Mouse (Mus musculus): ENCODE results near the gene Ptprt. TPM values are rescaled to one million over a fixed set of nuclear protein-coding genes. Genes with fewer than 3 reads are reported as not detected.

Ptprt gene
- polyA plus RNA-seq, 1 experiment from 2014 or later, result 0.26 TPM

- no peak overlapping the region for H3K4me3 ChIP-seq (replicated peaks; ENCODE audit: low read length)
- H3K36me3 ChIP-seq (ENCODE audit: control insufficient read depth, insufficient read depth, low read length), result no peaks in the 10 kb centered on the region
- ATAC-seq (ENCODE audit: insufficient read depth, low FRiP score), result no peak
- H3K9ac ChIP-seq (ENCODE audit: low read length), result no peak overlapping the region
- peaks cover 10% of the 10 kb centered on the region for H3K4me1 ChIP-seq (ENCODE audit: control insufficient read depth, insufficient read depth, low read length)
- no peak overlapping the region for H3K4me2 ChIP-seq (ENCODE audit: low read depth, low read length)
- no peak overlapping the region for H3K27ac ChIP-seq (ENCODE audit: low read length)
- peaks cover 45% of the 10 kb centered on the region for H3K27me3 ChIP-seq (ENCODE audit: control insufficient read depth, insufficient read depth, low read length)
- WGBS, result 15% methylated on average over 4 of the region's 4 CpGs
- H3K9me3 ChIP-seq (replicated peaks; ENCODE audit: control insufficient read depth, low read length), result no peaks in the 10 kb centered on the region
Measured at GRCm38 (mm10) chr2:162661733-162662132, 786 bp upstream of the Ptprt start.

GRCm38 (mm10) chr2:162660231-162660940 lies 561 bp downstream of the Ptprt start:
- Histone ChIP-seq H3K4me3 (replicated peaks; ENCODE audit: low read length) (peak overlapping the region; percentile 40), H3K9me3 (replicated peaks; ENCODE audit: control insufficient read depth, low read length) (no peaks in the 10 kb centered on the region), H3K4me1 (ENCODE audit: control insufficient read depth, insufficient read depth, low read length) (peaks cover 10% of the 10 kb centered on the region), H3K4me2 (ENCODE audit: low read depth, low read length) (peak overlapping the region; percentile 70), H3K27me3 (ENCODE audit: control insufficient read depth, insufficient read depth, low read length) (peaks cover 48% of the 10 kb centered on the region), H3K27ac (ENCODE audit: low read length) (no peak overlapping the region), H3K9ac (ENCODE audit: low read length) (peak overlapping the region; percentile 44), H3K36me3 (ENCODE audit: control insufficient read depth, insufficient read depth, low read length) (no peaks in the 10 kb centered on the region)
- peak; percentile 37 for ATAC-seq (ENCODE audit: insufficient read depth, low FRiP score)
- WGBS, result under 1% methylated on average over 55 of the region's 57 CpGs

GRCm38 (mm10) chr2:162658997-162659396 lies 1.9 kb downstream of the Ptprt start:
- Histone ChIP-seq H3K4me1 (ENCODE audit: control insufficient read depth, insufficient read depth, low read length) (peaks cover 10% of the 10 kb centered on the region), H3K27me3 (ENCODE audit: control insufficient read depth, insufficient read depth, low read length) (peaks cover 48% of the 10 kb centered on the region), H3K36me3 (ENCODE audit: control insufficient read depth, insufficient read depth, low read length) (no peaks in the 10 kb centered on the region), H3K9ac (ENCODE audit: low read length) (no peak overlapping the region), H3K9me3 (replicated peaks; ENCODE audit: control insufficient read depth, low read length) (no peaks in the 10 kb centered on the region), H3K4me2 (ENCODE audit: low read depth, low read length) (peak overlapping the region; percentile 37), H3K4me3 (replicated peaks; ENCODE audit: low read length) (peak overlapping the region; percentile 18), H3K27ac (ENCODE audit: low read length) (no peak overlapping the region)
- no peak; the same call in 1 of the 2 replicates for ATAC-seq (ENCODE audit: insufficient read depth, low FRiP score)
- WGBS, result under 1% methylated on average over 18 of the region's 18 CpGs

GRCm38 (mm10) chr2:162657541-162657940 lies 3.4 kb downstream of the Ptprt start:
- peaks cover 10% of the 10 kb centered on the region for H3K4me1 ChIP-seq (ENCODE audit: control insufficient read depth, insufficient read depth, low read length)
- 55% methylated on average over 7 of the region's 7 CpGs for whole genome bisulfite sequencing
- H3K9ac ChIP-seq (ENCODE audit: low read length), result no peak overlapping the region
- no peaks in the 10 kb centered on the region for H3K36me3 ChIP-seq (ENCODE audit: control insufficient read depth, insufficient read depth, low read length)
- H3K27ac ChIP-seq (ENCODE audit: low read length), result no peak overlapping the region
- no peak overlapping the region for H3K4me3 ChIP-seq (replicated peaks; ENCODE audit: low read length)
- H3K9me3 ChIP-seq (replicated peaks; ENCODE audit: control insufficient read depth, low read length), result no peaks in the 10 kb centered on the region
- no peak for ATAC-seq (ENCODE audit: insufficient read depth, low FRiP score)
- H3K4me2 ChIP-seq (ENCODE audit: low read depth, low read length), result no peak overlapping the region
- peaks cover 43% of the 10 kb centered on the region for H3K27me3 ChIP-seq (ENCODE audit: control insufficient read depth, insufficient read depth, low read length)

- 74% methylated on average over 4 of the region's 4 CpGs for WGBS
- ATAC-seq (ENCODE audit: insufficient read depth, low FRiP score), result no peak
- no peak overlapping the region for H3K4me3 ChIP-seq (replicated peaks; ENCODE audit: low read length)
Measured at GRCm38 (mm10) chr2:162654416-162654815, 6.5 kb downstream of the Ptprt start.

GRCm38 (mm10) chr2:162638676-162639075 lies 22.3 kb downstream of the Ptprt start:
- H3K9ac ChIP-seq (ENCODE audit: low read length), result no peak overlapping the region
- H3K27me3 ChIP-seq (ENCODE audit: control insufficient read depth, insufficient read depth, low read length), result no peaks in the 10 kb centered on the region
- no peaks in the 10 kb centered on the region for H3K9me3 ChIP-seq (replicated peaks; ENCODE audit: control insufficient read depth, low read length)
- no peak for ATAC-seq (ENCODE audit: insufficient read depth, low FRiP score)
- 64% methylated on average over 4 of the region's 4 CpGs for WGBS
- H3K4me1 ChIP-seq (ENCODE audit: control insufficient read depth, insufficient read depth, low read length), result peaks cover 3% of the 10 kb centered on the region; the same call in 1 of the 2 replicates
- H3K27ac ChIP-seq (ENCODE audit: low read length), result no peak overlapping the region
- H3K36me3 ChIP-seq (ENCODE audit: control insufficient read depth, insufficient read depth, low read length), result no peaks in the 10 kb centered on the region
- H3K4me3 ChIP-seq (replicated peaks; ENCODE audit: low read length), result no peak overlapping the region
- H3K4me2 ChIP-seq (ENCODE audit: low read depth, low read length), result no peak overlapping the region

More at GRCm38 (mm10) chr2:162654416-162654815, 6.5 kb downstream of the Ptprt start:
- no peaks in the 10 kb centered on the region for H3K9me3 ChIP-seq (replicated peaks; ENCODE audit: control insufficient read depth, low read length)
- H3K36me3 ChIP-seq (ENCODE audit: control insufficient read depth, insufficient read depth, low read length), result no peaks in the 10 kb centered on the region
- H3K4me1 ChIP-seq (ENCODE audit: control insufficient read depth, insufficient read depth, low read length), result no peaks in the 10 kb centered on the region
- H3K27ac ChIP-seq (ENCODE audit: low read length), result no peak overlapping the region
- no peak overlapping the region for H3K9ac ChIP-seq (ENCODE audit: low read length)
- no peak overlapping the region for H3K4me2 ChIP-seq (ENCODE audit: low read depth, low read length)
- H3K27me3 ChIP-seq (ENCODE audit: control insufficient read depth, insufficient read depth, low read length), result peaks cover 13% of the 10 kb centered on the region

GRCm38 (mm10) chr2:162637537-162637936 lies 23.4 kb downstream of the Ptprt start:
- Histone ChIP-seq H3K36me3 (ENCODE audit: control insufficient read depth, insufficient read depth, low read length) (no peaks in the 10 kb centered on the region), H3K9ac (ENCODE audit: low read length) (no peak overlapping the region), H3K27ac (ENCODE audit: low read length) (no peak overlapping the region), H3K4me2 (ENCODE audit: low read depth, low read length) (no peak overlapping the region), H3K4me3 (replicated peaks; ENCODE audit: low read length) (no peak overlapping the region), H3K27me3 (ENCODE audit: control insufficient read depth, insufficient read depth, low read length) (no peaks in the 10 kb centered on the region), H3K4me1 (ENCODE audit: control insufficient read depth, insufficient read depth, low read length) (peaks cover 3% of the 10 kb centered on the region; the same call in 1 of the 2 replicates), H3K9me3 (replicated peaks; ENCODE audit: control insufficient read depth, low read length) (no peaks in the 10 kb centered on the region)
- 24% methylated on average over 1 of the region's 1 CpGs for WGBS
- ATAC-seq (ENCODE audit: insufficient read depth, low FRiP score), result no peak

- H3K9ac ChIP-seq (ENCODE audit: low read length), result no peak overlapping the region
- no peak overlapping the region for H3K4me2 ChIP-seq (ENCODE audit: low read depth, low read length)
- H3K27ac ChIP-seq (ENCODE audit: low read length), result no peak overlapping the region
- H3K9me3 ChIP-seq (replicated peaks; ENCODE audit: control insufficient read depth, low read length), result no peaks in the 10 kb centered on the region
- H3K4me1 ChIP-seq (ENCODE audit: control insufficient read depth, insufficient read depth, low read length), result peaks cover 3% of the 10 kb centered on the region; the same call in 1 of the 2 replicates
- WGBS, result 38% methylated on average over 9 of the region's 9 CpGs
- no peaks in the 10 kb centered on the region for H3K36me3 ChIP-seq (ENCODE audit: control insufficient read depth, insufficient read depth, low read length)
- ATAC-seq (ENCODE audit: insufficient read depth, low FRiP score), result peak; percentile 21; the same call in 1 of the 2 replicates
- no peaks in the 10 kb centered on the region for H3K27me3 ChIP-seq (ENCODE audit: control insufficient read depth, insufficient read depth, low read length)
- no peak overlapping the region for H3K4me3 ChIP-seq (replicated peaks; ENCODE audit: low read length)
Measured at GRCm38 (mm10) chr2:162636387-162637009, 24.4 kb downstream of the Ptprt start.

GRCm38 (mm10) chr2:162634901-162635300 lies 26.0 kb downstream of the Ptprt start:
- Histone ChIP-seq H3K4me3 (replicated peaks; ENCODE audit: low read length) (no peak overlapping the region), H3K27me3 (ENCODE audit: control insufficient read depth, insufficient read depth, low read length) (no peaks in the 10 kb centered on the region), H3K4me1 (ENCODE audit: control insufficient read depth, insufficient read depth, low read length) (peaks cover 3% of the 10 kb centered on the region; the same call in 1 of the 2 replicates), H3K27ac (ENCODE audit: low read length) (no peak overlapping the region), H3K4me2 (ENCODE audit: low read depth, low read length) (no peak overlapping the region), H3K9ac (ENCODE audit: low read length) (no peak overlapping the region), H3K9me3 (replicated peaks; ENCODE audit: control insufficient read depth, low read length) (no peaks in the 10 kb centered on the region), H3K36me3 (ENCODE audit: control insufficient read depth, insufficient read depth, low read length) (no peaks in the 10 kb centered on the region)
- 83% methylated on average over 5 of the region's 5 CpGs for WGBS
- ATAC-seq (ENCODE audit: insufficient read depth, low FRiP score), result no peak

Measured in stomach, embryonic 16.5 days (tissue).